Mouse (Mus musculus) layer of hippocampus, adult 11-12 months (tissue): ENCODE measurements at regions not wholly inside any gene's neighbourhood (a gene's known extent, or its start where the extent isn't known, plus 50 kb on each side); places are given as distances from the start of the nearest gene placed in this dataset.

Experiments used
- DNase-seq: peaks from one replicate; pipeline ENCODE4 v3.0.0; 2022; ENCODE audit warnings: low spot score

DNA sequence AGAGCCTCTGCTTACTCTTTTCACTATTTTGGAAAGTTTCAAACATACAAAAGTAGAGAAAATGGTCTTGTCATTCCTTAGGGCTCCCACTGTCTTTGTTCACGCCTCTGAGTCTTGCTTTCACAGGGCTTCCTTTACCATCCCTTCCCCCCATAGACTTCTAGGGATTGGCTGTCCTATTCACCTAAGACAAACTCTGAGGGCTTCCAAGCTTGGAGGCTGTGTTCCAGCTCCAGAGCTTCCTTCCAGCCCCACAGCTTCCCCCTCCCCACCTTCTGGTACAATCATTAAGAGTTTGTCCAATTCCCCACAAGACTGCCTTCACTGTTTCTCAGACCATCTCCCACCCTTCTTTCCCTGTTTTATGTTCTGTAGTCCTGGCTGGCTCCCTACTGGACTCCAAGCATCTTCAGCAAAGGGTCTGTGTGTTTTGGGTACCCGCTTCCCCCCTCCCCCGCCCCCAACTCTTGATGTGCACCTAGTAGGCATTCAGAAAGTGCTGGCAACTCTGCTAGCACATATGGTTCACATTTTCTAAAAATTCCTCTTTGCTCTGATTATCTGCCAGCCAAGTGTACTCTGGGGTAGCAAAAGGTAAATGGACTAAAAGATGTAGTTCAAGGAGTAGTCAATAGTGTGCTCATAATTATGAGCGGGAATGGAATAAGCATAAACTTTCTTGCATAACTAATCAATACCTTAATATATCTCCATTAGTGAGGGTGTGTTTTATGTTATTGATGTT, 344.0 kb downstream of the Slc4a3 start:
- no peak for DNase-seq

DNA sequence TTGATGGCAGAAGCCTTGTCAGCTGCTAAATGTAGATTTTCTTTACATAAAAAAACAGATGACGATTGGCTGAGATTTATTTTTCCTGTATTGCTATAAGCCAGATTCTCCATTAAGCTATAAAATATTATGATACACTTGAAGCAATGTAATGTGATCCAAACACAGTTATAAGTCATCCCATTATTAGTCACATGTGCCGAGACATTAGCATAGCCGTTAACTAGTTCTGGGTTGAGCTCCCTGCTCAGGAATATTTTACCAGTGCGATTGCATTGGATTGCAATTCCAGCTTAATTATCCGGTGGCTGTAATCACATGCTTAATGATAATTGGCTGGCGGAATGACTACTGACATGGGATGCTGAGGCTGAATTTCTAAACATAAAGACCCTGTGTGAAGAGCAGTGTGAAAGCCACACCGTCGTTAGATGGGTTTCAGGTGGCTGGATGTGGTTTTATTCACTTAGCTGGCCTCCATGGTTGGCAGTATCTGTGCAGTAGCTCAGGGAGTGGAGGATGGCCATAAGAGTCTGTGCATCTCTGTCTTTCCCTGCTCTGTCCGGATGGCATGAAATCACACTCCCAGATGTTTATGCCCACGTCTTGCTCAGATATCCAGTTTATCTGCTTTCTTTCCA, 344.7 kb downstream of the Slc4a3 start:
- DNase-seq, result no peak

DNA sequence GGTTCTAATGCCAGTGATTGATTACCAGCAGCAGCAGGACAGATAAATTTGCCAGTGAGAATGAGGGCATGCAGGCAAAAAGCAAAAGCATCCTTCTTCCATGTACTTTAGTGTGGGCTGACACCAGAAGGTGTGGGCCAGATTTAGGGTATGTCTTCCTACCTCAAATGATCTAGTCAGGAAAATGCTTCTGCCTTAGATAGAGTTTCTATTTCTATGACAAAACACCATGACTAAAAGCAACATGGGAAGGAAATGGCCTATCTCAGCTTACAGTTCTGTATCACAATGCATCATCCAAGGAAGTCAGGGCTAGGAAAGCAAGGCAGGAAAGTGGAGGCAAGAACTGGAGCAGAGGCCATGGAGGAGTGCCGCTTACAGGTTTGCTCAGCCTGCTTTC, 349.5 kb downstream of the Slc4a3 start:
- no peak for DNase-seq

DNA sequence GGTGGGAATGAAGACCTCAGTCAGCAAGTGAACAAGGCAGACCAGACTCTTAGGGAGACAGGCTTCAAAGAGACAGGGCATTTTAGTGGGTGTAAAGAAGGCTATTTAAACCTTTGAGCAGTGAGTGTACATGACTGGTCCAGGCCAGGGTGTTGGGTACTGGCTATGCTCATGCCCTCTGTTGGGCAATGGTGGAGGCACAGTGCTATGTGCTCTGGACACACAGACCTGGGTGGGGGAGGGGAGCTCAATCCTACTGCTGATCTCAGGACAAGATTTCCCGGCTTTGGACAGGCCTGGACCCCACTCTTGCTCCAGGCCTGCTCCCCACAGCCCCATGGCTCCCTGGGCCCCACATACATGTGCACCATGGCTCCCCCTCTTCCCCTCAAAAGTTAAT, 355.1 kb downstream of the Slc4a3 start:
- DNase-seq, result peak; percentile 13

DNA sequence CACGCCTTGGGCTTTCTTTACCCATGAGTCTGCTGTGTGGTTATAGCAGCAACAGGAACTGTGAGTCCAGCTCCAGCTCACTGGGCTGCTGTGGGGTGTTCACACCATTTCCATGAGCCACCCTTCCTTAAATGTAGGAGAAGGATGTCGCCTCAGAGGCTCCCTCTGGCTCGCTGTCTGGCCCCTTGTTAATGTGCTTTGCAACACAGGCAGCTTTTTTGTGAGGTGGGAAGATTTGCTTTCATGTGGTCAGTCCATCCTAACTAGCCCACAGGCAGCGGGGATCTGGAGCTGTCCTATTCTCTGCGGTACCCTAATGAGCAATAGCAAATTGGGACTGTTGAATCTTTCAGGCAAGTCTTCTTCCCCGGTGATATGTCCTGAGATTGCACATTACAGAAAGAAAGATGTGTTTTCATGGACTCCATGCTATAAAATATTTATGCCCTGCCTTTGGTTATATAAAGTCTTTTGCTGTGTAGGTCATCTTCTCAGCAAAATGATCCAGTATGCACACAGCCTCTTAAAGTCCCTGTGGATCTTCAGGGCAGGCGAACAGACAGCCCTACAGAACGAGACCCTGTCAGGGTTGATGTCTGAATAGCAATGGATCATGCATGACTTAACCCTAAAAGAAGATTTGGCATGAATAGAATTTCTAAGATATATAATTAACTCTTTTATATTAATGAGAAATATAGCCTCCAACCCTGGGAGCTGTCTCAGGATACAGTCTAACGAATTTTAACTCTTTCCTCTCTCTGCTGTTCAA, 359.8 kb downstream of the Slc4a3 start:
- no peak for DNase-seq

DNA sequence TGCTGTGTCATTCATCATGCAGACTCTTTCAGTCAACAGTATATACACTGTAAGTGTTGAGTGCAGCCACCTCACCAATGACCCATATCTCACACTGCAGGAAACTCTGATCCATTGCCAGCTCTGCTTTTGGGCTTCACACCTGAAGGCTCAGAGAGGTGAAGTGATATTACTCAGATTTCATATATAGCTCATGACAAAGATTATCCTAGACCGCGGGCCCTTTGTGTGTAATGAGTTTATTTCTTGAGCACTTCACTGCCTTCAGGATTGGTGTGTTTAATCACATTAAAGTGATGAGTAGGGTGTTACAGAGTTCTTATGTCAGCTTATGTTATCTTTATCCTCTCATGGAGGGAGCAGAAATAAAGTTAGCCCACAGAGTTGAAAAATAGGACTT, 369.2 kb downstream of the Slc4a3 start:
- no peak for DNase-seq

DNA sequence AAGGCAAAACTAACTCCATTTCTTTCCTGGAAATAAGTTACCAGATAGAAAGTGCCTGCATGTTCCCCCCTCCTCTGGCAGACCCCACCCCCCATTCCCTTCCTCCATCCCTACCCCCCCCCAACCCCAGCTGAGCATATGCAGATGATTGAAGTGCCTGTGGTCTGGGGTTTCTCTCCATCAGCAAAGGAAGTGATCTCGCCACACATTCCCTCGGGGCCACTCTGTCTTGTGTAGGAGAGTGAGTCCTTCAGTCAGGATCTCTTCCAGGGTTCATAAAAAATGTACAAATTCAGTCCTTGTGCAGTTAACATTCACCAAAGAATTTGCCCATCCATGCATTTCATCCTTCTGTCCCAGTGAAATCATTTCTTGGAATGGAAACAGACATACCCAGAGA, 370.1 kb downstream of the Slc4a3 start:
- no peak for DNase-seq

DNA sequence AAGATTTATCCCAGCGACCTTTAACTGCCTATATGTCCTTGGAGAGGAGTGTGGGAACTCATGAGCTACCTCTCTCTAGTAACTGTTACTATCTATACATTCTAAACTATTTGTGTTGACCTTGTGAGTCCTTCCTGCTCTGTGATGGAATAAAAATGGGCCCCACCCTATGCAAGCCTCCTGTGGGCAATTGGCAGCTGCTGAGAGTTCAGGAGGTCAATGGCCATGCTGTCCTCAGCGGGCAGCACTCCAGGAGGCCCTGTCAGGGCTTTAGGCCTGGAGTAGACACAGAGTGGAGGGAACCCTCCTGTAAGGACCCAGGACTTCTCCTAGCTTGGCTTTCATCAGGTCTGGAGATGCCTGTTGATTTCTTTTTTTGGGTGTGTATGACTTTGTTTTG, 373.1 kb downstream of the Slc4a3 start:
- DNase-seq, result no peak

DNA sequence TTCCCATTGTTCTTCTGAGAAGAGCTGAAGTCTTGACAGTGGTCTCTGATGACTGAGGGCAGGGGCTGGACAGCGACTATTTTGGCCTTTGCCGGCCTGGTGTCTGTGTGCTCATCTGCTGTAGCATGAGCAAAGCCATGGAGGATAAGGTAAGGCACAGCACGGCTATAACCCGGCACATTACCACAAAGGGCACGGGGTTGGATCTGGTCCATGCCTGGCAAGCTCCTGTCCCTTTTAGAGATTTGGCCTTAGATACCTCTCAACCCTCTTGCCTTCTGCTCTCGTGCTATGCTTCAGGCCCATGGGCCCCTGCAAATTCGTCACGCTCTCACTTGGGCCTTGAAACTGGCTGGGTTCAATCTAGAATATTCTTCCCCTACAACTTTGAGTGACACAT, 379.0 kb downstream of the Slc4a3 start:
- DNase-seq, result no peak

DNA sequence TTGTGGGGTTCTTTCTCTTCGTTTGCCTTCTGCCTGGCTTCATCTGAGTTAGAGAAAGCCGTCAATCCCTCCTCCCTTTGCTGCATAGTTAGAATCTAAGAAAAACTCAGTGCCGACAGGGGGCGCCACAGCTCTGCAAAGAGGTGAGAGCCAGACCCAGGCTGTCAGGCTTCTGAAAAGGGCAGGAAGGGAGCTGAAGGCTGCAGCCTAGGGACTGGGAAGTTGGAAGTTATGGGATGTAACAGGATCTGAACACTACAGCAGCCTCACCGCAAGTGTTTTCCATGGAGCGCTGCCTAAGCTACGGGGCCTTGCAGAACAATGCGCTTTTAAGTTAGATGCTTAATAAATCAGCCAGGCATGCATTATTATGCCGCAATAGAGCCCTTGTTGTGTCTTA, 379.7 kb downstream of the Slc4a3 start:
- peak; percentile 97 for DNase-seq

DNA sequence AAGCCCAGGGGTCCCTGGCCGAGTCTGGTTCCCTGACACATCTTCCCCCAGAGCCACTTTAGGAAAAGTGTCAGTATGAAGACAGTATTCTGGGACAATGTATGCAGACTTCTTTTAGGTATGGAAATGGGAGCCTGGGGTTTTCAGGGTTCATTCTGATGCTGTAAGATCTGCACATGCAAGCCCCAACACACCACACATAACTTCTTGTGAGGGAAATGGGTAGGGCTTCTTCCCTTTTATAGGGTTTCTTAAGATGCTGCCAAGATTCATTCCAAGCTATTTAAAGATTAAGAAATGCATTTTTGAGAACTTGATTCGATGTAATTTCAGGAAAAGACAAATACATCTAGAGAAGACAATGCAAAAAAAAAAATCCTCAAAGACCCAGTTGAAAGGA, 385.8 kb downstream of the Slc4a3 start:
- DNase-seq, result no peak

DNA sequence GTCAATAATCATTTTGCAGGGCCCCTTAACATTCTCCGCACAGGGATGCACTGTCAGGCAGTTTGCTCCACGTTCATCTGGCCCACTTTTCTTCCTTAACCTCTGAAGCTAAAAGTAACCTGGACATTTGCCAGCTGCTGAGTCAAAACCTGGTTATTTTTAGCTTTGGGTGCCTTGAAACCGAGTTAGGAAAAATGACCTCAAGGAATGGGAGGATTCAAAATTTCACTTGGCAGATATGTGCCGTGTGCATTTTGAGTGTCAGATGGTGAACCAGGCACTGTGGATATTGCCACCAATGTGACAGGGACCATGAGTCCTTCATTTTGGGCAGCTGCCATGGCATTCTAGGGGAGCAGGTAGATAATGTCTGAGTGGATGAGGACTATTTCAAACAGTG, 387.8 kb downstream of the Slc4a3 start:
- no peak for DNase-seq

DNA sequence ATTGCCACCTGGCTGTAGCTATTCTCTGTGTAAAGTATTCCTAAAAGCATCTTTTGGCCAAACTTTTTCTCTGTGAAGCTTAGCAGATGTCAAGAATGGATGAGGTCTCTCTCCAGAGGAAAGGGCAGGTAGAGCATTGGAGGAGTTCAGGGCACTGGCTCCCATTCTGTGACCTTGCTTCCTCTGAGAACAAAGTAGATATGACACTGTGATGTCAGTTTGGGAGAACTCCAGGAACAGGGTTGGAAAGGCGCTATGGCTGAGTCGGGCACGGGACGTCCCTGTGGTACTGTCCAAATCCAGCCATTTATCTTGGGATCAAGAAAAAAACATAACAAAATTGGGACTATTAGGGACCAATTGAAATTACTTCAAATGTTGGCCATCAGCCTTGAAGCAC, 388.7 kb downstream of the Slc4a3 start:
- no peak for DNase-seq

DNA sequence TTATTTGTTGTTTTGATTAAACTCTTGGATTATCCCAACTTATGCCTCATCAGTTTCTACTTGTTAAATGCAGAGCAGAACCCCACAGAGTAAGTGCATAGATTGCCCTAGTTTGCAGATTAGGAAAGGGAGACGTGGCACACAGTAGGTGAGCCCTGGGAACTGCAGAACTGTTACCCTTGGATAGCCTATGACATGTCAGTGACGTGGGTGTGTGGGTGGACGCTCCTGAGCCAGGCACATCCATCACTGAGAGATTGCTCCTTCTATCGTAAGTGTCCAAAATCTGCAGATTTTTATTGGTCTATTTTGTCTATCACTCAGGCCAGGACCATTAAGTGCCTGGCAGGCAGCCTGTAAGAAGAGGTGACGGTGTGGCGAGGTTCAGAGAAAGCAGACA, 389.8 kb downstream of the Slc4a3 start:
- no peak for DNase-seq

DNA sequence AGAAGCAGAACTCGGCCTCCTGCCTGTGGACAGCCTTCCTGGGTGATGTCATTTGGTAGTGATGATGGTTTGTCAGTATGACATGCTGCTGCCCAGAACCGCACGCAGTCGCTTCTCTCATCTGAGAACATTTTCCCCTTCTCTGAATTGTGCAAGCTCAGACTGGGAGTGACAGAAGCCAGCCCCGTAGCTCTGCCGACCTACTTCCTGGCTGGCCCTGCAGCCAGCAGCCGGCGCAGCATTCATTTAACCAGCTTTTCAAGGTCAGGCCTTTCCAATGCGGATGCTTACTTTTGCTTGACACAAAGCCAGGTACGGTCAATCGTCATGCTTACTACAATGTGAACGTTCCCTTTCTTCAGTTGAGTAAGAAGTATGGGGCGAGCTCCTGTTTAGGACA, 390.5 kb downstream of the Slc4a3 start:
- no peak for DNase-seq

DNA sequence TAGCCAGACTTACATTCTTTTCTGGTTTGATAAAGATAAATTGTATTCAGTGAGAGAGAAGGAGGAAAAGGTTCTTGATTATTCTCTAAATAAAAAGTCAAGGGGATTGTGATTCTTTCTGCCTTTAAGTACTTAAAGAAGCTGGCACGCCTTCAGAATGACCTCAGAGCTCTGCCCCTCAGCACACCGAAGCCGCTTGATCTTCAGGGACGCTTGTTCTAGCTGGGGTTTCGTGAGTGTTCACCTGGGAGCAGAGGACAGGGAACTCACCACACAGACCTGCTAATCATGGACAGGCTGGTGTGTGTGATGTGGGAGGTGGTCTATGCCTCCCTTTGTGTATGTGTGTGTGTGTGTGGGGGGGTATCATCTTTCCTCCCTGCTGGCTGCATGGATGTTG, 391.3 kb downstream of the Slc4a3 start:
- DNase-seq, result no peak

DNA sequence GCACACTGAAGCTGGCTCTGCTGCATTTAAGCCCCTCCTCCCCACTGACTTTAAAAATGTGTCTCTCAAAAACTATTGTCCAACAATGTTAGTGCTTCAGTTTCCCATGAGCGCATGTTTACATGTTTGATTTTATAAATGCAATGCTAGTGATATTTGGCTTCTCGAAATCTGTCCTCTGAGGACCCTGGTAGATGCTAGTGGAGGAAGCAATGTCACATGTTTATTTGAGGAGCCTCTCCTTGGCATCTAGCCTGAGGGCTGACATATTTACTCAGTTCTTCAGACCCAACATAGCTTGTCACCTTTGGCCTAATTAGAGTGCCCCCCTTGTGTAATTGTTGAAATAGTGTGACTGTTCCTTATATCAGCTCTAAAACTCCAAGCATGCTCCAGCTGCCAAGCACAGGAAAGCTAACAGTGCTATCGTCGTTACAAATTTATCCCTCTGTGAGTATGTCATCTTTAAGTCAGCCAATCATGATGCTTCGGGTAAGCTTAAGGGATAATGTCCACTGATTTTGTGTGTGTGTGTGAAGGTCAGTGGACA, 400.3 kb downstream of the Slc4a3 start:
- DNase-seq, result no peak

DNA sequence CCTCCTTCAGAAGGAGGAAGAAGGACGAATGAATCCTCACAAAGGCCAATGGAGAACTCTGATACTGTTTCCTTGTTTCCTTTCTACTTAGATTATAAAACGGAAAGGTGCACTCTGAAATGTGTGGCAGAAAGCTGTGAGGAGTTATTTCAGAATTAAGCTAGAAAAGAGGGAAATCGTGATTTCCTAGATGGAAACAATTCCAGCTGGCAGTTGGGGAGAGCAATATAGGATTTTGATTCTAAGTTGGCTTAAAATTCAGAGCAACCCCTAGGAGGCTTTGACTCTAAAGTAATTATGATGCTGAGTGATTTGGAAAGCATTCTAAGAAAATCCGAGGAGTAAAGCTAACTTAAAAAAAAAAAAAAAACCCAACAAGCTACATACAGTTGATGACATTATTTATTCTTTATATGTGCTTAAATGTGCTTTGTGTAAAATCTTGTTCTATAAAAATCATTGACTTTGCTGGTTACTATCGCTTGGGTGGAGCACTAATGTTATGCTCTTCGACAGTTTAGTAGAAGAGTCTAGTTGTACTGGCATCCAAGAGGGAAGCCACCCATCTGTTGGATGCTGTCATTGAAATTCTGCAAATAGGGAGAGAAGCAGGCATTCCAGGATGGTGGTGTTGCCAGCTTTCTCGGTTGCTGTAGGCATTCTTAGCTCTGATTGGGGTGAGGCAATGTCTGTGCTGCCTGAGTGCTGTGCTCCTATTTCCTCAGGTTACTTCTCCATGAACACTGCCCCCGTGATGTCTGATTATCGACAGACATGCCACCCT, 432.3 kb downstream of the Slc4a3 start:
- DNase-seq, result peak; percentile 35

DNA sequence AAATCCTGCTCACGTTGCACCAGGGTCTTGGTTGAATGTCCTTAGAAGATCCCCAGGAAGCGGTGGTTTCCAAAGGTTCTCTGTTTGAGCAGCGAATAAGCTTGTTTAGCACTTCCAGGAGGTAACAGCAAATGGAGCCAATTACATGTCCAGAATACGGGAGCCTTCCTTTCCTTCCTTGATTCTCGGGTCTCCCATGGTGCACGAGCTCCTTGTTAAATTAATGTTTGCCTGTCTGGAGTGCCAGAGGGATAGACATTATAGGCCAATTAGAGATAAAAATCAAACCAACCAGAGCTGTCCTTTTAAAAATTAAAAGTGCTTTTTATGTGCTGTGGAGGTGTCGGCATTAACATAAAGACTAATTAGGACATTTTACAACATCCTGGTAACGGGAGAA, 437.0 kb downstream of the Slc4a3 start:
- no peak for DNase-seq

DNA sequence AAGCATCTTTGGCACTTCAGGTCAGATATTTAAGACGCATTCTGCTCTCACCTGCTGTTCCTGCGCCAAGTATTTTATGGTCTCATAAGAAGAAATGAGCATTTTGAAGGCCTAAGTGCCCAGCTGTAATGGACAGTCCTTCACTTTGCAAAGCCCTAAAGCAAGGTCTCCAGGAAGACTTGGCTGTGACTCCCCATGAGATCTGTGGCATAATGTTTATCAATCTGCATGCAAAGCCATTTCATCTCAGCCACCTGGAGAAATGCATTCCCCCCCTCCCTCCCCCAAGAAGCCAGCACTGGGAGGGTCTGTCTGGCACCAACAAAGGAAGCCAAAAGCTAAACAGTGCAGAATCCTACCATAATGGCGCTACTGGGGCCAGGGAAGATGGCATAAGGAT, 437.4 kb downstream of the Slc4a3 start:
- DNase-seq, result no peak

DNA sequence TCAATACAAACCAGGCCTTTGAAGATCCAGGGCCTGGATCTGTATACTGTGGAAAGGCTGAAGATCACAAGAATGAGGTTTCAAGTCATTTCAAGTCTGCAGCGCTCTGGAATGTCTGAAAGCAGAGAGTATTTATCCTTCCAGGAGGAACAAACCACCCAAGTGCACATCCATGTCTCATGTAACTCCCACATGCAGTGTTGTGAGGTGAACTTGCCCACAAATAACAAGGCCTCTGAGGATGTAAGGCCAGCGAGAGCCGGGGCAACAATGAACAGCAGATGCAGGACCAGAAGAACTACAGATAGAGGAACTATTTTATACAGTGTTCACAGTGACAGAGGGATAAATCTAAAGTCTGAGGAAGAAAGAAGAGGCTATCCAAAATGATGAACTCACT, 442.4 kb downstream of the Slc4a3 start:
- no peak for DNase-seq

DNA sequence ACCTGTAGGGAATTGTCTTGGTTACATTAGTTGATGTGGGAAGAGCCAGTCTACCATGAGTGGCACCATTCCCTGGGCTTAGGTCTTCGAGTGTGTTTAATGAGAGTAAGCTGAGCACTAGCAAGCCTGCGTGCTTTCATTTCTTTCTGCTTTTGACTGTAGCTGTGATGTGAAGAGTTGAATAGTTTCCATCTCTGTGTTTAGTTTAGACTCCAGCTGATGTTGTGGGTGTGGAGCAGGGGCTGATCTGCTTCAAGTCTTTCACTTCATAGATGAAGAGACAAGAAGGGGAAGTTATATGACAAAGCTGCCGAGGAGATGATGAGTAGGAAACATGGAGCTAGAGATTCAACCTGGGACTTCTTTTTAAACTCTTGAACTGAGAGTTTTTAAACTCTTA, 446.0 kb downstream of the Slc4a3 start:
- DNase-seq, result no peak
